Mouse (Mus musculus) ovary, postnatal 10 days (tissue): Measurements from ENCODE around the gene Mtif3.
"Not testable (repeated sequence)": the region's sequence is repeated elsewhere in the genome, so short reads cannot be mapped to it uniquely, and the experiment has no call there.

Experiments used
- DNase-seq: peaks from one replicate; pipeline ENCODE4 v3.0.0; 2022; ENCODE audit warnings: low spot score

Gene Mtif3

GRCm38 (mm10) chr5:146954576-146954975 lies 9.0 kb downstream of the Mtif3 start:
- no peak for DNase-seq

- peak; percentile 58 for DNase-seq
These were observed 15.0 kb downstream of the Mtif3 start, which contains the start of gene Gtf3a for GRCm38 (mm10) chr5:146948508-146949088. Gene Gtf3a, plus strand, starts transcription at chr5:146948657.

GRCm38 (mm10) chr5:146948041-146948507 lies 15.5 kb downstream of the Mtif3 start:
- DNase-seq, result no peak

- no peak for DNase-seq
These were observed 16.1 kb downstream of the Mtif3 start for GRCm38 (mm10) chr5:146947497-146947896.

- no peak for DNase-seq
These were observed 16.9 kb downstream of the Mtif3 start for GRCm38 (mm10) chr5:146946682-146947081.

- DNase-seq, result no peak
These were observed 19.0 kb downstream of the Mtif3 start for GRCm38 (mm10) chr5:146944568-146944967.

GRCm38 (mm10) chr5:146942965-146943364 lies 20.6 kb downstream of the Mtif3 start:
- no peak for DNase-seq

GRCm38 (mm10) chr5:146941939-146942338 lies 21.7 kb downstream of the Mtif3 start:
- DNase-seq, result not testable (repeated sequence)

GRCm38 (mm10) chr5:146940219-146940618 lies 23.4 kb downstream of the Mtif3 start:
- no peak for DNase-seq

GRCm38 (mm10) chr5:146939109-146939796 lies 24.3 kb downstream of the Mtif3 start:
- DNase-seq, result no peak

- DNase-seq, result no peak
These were observed 25.8 kb downstream of the Mtif3 start for GRCm38 (mm10) chr5:146937541-146938503.

- no peak for DNase-seq
These were observed 30.1 kb downstream of the Mtif3 start for GRCm38 (mm10) chr5:146933466-146933865.

- no peak for DNase-seq
These were observed 31.6 kb downstream of the Mtif3 start for GRCm38 (mm10) chr5:146931904-146932553.

GRCm38 (mm10) chr5:146931422-146931821 lies 32.2 kb downstream of the Mtif3 start:
- no peak for DNase-seq

GRCm38 (mm10) chr5:146926673-146927072 lies 36.9 kb downstream of the Mtif3 start:
- DNase-seq, result no peak

- DNase-seq, result no peak
These were observed 40.1 kb downstream of the Mtif3 start for GRCm38 (mm10) chr5:146923547-146923946.

- no peak for DNase-seq
These were observed 42.4 kb downstream of the Mtif3 start for GRCm38 (mm10) chr5:146921224-146921623.

GRCm38 (mm10) chr5:146920314-146921161 lies 43.1 kb downstream of the Mtif3 start:
- DNase-seq, result no peak

- DNase-seq, result no peak
These were observed 43.7 kb downstream of the Mtif3 start for GRCm38 (mm10) chr5:146919874-146920273.

GRCm38 (mm10) chr5:146917357-146917756 lies 46.2 kb downstream of the Mtif3 start:
- not testable (repeated sequence) for DNase-seq

GRCm38 (mm10) chr5:146916806-146917205 lies 46.8 kb downstream of the Mtif3 start:
- no peak for DNase-seq
